Mouse (Mus musculus) MEL-GATA-1-ER (cell line): ENCODE measurements around the gene Anapc11.
"Not testable (repeated sequence)": the region's sequence is repeated elsewhere in the genome, so short reads cannot be mapped to it uniquely, and the experiment has no call there.

ENCODE experiments used
- DNase-seq: peaks from one replicate; pipeline ENCODE4 v3.0.0-alpha.2; 2012; ENCODE audit warnings: low read depth; ENCODE audit errors: extremely low read depth

Gene Anapc11

DNA sequence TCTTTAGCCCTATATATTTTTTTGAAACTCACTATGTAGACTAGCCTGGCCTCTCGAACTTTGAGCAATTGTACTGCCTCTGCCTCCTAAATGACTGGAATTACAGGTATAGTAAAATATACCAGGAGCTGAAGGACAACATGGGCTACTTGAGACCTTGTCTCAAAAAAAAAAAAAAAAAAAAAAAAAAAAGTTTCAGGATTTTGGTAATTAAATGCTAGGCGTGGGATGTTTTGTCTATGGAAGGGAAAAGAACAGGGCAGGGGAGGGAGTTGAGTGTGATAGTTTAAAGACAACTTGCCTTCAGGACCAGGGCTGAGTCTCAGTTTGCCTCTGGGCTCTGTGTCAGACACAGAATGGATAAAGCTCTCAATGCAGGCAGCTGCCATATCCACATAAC, 23.2 kb upstream of the Anapc11 start:
- no peak for DNase-seq

DNA sequence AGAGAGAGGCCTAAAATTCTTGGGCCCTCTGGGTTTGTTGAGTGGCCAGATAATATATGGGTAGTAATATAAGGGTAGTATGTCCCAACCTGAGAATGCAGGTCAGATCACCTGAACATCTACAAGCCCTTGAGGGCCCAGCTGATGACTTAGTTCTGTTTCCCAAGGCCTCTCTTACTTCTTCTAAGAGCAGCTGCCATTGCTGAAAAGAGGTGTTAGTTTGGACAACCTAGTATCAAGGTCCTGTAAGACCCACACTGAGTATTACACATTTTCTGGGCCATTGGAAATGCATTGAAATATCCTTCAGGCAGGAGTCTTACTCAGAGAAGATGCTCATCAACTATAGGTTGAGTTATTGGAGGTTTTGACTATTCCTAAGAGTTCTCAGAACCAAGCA, 22.3 kb upstream of the Anapc11 start:
- no peak for DNase-seq

DNA sequence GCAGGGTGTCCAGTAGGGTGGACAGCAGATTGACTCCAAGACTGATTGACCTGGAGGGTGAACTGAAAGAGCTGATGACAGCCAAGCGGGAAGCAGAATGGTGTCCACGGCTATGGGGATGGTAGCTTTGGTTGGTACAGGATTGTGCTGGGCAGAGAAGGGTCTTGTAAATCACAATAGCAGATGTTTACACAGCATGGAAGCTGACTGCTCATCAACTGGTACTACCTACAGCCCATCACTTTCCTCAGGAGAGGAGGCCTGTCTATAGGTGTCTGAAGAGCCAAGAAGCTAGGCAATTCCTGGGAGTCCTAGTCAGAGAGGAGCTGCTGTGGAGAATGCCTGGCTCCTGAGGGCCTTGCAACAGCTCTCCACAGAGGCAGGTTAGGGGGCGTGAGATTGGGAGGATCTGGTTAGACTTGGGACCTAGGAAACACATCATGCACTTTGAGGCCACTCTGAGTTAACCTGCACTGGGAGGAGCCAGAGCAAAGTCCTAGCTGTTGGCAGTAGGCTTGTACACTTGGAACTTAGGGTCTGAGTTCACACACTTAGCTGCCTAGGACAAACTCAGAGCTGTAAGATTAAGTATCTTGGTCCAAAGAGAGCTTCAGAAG, 21.7 kb upstream of the Anapc11 start:
- DNase-seq, result no peak

DNA sequence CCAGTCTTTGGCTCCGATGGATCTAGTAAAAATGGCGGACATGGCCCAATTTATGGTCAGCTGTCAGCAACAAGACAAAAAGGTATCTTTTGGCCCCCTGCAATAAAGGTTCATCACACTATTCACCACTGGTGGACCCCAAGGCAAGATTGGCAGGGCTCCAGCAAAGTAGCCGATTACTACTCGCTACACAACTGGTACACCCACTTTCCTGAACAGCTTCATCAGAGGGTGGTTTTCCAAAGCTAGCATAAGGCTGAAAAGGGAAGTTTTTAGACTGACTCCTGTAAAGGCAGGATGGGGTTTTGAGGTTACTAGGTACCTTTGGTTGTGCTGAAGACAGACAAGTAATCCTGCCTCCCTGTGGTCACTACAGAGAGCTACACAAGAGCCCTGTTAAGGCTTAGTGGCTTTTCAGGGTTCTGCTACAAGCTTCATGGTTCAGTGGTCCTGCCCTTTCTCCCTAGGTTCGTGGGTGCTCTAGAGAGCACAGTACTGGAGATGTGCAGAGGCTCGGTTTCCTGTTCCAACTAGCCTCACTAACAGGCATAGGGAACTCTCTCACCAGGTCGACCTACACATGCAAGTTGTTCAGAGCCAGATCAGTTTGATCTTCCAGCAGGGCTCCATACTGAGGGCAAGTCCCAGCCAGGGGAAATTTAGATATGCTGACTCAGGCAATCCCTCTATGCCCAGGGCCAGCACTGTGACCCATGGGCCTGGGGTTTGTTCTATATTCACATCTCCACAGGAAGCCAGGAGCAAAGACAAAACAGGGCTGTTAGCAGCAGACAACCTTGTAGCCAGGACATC, 20.8 kb upstream of the Anapc11 start:
- no peak for DNase-seq

DNA sequence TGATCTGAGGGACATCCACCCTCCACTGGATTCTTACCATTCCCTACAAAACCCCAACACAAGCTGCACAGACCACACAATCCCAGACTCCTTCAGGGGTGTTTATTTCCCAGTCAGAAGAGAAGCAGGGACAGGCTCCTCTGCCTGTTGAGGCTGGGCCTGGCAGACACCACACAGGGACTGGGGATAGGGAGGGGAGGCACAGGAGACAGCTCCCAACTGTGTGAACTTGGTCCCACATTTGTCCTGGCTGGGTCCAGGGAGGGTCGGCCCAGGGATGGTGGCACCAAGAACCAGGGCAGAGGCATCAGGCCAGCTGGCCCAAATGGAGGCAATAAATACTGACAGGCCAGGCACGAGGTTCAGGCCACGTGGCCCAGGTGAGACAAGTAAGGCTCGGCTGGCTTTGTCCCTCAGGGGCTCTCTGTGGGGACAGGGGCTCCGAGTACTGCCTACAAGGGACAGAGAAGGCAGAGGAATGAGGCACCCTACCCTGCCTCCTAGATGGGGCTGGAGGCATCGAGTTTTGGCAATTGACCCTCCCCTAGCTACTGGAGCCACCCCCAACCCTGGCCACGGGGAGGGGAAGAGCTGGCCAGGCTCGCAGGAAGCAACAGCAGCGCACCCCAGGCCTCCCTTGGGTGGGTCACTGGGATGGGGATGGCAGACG, 20.1 kb upstream of the Anapc11 start:
- no peak for DNase-seq

DNA sequence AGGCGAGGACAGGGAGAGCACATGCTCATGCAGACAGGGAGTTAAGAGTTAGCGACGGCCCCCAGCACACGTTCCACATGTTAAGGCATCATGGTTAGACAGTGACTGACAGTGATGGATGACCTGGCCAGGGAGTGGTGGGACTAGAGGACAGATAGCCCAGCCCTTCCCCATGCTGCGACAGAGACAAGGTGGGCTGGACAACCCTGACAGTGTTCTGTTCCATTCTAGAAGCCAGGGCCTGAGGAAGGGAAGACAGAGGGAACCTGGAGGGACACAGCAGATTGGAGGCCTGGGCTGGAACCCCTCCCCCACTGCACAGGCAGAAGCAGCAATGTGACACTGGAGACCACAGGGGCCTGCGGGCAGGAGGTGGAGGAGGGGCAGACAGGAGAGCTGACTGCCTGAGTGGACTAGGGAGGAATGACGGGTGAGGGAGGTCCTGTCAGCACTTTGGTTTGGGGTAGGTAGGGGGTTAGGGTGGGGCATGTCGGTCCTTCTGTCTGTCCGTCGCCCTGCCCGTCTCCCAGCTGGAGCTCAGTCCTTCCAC, 19.5 kb upstream of the Anapc11 start:
- no peak for DNase-seq

DNA sequence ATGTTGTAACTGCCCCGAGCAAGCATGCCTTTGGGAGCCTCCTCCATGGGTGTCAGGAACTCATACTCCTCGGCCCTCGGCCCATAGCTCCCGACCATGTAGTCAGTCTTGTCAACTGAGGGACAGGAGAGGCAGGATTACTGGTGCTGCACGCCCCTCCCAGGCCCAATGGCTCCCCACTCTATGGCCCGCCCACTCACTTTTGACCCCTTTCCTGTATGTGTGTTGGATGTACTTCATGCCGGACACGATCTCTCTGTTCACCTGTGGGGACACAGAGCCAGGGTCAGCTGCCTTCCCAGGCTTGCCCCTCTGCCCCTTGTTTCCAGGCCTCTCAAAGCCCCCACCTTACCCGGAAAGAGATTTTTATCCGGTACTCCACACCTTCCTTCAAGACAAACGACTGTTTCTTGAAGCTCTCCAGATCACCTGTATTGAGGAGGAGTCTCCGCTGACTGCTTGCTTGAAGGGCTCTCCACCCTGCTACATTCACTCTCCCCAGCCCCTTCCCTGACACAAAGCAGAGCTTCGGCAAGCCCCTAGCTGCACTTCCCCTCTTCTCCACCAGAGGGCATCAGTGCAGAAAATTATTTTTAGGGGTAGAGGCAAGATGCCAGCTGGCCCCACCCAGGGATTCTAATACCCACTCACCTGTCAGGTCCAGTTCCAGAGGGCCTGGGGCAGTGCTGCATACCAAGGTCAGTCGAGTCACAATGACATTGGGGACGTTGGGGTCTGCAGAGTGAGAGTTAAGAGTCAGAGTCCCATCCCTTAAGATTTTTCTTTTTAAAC, 18.7 kb upstream of the Anapc11 start:
- DNase-seq, result no peak

DNA sequence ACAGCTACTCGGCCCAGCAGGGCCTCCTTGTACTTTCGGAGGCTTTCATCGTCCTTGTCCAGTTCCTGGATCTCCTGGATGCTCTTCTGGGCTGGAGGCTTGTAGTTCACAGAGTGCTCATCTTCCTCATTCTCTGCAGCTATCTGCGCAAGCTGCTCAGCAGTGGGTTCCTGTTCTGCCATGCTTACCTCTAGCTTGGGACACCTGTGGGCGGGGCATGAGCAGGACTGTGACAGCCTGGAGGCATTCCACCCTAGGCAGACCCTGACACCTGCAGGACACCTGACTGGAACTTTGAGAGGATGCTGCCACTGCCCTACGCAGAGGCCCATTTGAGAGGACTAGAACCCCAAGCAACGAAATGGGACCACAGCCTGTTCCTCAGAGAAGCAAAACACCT, 18.0 kb upstream of the Anapc11 start:
- DNase-seq, result peak; percentile 58

DNA sequence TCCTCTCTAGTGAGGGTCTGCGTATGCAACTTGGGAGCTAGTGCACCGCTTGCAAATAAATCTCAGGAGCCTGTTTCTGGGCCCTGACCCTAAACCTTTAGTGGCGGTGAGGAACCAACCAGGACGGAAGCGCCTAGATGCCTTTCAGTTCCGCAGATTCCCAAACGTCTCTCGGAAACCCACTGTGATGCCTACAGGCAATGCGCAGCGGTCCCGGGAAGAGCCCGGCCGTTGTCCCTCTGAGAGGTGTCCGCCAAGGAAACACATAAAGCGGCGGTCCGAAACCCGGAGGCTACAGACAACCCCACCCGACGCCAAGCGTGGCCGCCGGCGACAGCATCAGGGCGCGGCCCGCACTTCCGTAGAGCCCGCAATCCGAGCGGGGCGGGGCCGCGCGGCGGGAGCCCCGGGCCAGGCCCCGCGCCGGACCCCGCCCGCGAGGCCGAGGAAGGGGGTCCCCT, 17.3 kb upstream of the Anapc11 start:
- no peak for DNase-seq

DNA sequence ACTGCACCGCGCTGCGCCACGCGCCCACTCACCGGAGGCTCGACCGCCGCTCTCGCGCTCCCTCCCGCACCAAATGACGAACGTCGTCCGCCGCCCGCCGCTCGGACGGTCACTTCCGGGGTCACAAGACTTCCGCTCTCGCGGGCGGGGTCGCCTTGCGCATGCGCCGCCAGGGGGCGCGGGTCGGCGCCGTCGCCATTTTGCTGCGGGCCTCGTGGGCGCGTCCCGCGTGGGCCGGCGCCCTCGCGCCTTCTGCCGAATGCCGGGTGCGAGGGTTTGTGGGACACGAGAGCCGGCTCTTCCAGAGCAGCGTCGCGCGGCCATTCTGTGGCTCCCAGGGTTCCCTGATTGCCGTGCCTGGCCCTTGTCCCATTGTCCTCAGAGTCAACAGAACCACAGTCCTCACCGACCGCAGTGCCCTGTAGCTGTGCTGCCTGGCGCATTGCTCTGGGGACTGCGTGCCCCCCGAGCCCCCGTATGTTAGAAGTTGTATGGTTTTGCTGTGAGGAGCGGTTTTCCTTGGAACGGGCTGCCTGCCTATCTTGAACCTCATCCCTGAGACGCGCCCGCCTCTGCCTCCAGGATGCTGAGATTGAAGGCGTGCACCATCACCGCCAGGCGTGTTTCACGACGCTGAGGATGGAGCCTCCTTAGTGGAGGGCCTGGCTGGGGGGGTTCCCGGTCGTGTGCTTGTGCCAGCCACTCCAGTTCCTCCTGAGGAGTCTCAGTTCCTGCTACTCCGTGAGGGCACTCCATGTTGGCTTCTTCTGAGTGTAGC, 16.5 kb upstream of the Anapc11 start, which contains the start of gene Arhgdia:
TSS of gene Arhgdia (minus strand) at position 135 of the 778 bp plus-strand sequence.
- no peak for DNase-seq

DNA sequence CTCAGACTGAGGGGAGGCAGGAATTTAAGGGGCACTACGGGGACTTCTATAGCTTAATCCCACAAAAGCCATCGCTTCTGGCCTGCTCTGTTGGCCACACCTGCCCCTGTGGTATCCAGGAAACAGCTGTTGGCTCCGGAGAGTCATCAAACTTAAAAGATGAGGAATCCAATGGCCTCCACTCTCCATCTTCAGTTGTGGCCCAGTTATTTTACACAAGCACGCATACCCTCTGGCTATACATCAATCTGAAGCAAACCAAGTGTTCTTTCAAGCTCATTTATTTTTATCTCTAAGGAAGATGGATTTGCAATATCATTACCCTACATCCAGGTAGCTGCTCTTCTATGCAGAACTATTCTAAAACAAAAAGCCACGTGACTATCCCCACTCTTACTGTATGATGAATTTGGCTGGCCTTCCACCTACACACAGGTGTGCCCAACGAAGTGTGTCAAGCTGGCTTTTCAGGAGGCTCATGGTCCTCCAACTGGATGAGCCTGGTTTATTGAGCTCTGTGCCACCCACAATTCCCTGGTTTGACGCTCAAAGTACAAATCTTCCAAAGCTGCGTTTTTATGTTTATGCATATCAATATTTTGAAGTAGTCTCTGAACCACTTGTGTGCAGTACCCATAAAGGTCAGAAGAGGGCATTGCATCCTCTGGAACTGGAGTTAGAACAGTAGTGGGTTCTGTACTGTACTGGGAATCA, 15.8 kb upstream of the Anapc11 start:
- DNase-seq, result peak; percentile 54

DNA sequence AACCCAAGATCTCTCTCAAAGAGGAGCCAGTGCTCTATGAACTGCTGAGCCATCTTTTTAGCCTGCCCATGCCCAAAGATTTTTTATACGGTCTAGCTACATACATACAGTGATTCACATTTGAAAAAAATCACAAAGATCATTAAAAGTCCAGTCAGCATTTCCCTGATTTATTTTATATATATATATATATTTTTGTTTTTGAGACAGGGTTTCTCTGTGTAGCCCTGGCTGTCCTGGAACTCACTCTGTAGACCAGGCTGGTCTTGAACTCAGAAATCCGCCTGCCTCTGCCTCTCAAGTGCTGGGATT, 15.3 kb upstream of the Anapc11 start:
- not testable (repeated sequence) for DNase-seq

DNA sequence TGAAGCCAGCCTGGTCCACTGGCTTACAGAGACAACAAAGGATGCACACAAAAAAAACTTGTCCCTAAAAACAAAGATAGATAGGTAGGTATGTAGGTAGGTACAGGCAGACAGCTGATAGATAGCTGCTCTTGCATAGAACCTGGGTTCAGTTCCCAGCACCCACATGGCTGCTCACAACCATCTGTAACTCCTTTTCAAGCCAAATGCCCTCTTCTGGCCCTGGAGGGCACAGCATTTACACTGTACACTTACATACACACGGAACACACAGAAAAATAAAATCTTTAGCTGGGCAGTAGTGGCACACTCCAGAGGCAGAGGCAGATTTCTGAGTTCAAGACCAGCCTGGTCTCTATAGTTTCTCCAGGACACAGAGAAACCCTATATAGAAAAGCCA, 14.3 kb upstream of the Anapc11 start:
- DNase-seq, result no peak

DNA sequence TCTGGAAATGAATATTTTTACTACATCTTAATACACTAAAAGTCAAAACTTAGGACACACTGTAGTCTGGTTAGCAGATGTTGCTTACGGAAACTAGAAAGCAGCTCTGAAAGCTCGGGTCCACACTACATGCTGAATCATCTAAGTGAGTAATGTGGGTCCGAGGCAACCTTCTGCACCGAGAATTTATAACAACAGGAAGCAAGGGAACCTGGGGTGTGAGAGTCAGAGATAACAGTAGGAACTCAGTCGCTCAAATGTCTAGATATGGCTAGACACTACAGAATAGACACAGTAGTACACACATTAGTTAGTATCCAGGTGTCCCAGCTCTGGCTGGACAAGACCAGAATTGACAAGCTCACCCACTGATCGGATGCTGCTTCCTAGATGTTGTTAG, 9.7 kb upstream of the Anapc11 start:
- peak; percentile 78 for DNase-seq

DNA sequence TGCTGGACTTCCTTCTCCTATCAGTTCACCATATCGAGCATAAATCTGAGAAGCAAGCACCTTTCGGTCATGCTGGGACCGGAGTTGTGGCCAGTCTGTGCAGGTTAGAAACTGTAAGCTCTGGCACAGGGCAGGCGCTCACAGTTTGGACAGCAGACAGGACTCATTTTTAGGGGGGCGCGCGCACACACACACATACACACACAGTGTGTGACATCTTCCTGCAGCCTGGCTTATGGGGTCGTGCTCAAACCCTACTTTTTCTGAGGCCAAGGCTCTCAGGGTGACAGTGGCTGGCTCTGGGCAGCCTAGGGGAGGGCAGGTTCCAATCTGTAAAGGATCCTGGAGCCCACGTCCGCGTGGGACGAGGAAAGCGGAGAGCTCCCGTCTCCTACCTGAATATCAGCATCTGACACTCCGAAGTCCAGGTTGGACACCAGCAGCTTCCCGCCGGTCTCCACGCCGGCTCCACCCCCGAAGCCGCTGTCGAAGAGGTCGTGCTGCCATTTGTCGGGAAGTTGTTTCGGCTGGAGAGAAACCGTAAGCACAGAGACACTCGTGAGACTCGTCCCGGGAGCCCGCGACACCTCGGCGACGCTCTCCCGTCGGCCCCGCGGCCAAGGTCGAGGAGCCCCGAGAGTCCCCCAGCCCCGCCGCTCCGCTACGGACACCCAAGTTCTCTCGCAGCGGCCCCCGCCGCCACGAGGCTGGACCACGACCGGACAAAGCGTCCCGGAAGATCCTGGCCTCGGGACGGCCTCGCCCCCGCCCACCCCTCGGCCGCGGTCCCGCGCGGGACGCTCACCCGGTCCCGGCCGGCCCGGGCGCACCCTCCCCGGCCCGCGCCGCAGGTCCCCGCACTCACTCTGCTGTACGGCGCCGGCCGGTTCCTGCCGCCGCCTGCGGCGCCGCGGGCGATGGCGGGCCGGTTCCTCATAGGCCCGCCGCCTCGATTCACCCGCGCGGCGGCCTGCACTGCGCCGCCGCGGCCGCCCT, 683 bp upstream of the Anapc11 start:
- DNase-seq, result no peak

DNA sequence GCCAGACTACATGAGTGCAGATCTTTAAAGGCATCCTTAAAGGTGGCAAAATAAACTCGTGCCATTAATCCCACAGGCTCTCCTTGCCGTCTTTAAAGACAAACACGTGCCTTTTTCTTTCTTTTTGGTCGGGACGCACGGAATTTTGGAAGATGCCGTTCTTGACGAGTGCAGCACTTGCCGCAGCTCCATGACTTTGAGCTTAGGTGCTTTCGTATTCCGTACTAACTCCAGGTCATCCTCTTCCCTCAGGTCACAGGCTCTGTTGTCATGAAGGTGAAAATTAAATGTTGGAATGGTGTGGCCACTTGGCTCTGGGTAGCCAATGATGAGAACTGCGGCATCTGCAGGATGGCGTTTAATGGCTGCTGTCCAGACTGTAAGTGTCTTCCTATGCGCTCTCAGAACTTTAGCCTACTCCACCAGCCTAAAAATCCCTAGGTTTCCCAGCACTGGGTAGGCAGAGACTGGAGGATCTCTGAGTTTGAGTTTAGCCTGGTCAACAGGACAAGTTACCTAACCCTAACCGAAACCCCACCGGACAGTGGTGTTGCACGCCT, 849 bp downstream of the Anapc11 start:
- DNase-seq, result no peak

DNA sequence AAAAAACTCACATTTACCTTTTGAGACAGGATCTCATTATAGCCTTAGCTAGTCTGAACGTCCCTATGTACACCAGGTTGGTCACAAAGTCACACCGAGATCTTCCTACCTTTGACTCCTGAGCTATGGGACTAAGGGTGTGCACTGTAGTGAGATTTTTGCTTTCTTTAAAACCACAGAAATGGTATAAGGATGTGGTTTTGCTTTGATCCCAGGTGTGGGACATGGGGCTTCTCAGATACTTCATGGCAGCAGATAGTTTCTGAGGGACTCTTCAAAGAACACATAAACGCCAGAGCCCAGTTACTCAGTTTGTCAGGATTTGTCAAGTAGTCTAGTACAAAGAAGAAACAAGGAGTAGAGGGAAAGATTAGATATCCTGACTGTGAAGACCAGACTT, 2.5 kb downstream of the Anapc11 start:
- DNase-seq, result no peak

DNA sequence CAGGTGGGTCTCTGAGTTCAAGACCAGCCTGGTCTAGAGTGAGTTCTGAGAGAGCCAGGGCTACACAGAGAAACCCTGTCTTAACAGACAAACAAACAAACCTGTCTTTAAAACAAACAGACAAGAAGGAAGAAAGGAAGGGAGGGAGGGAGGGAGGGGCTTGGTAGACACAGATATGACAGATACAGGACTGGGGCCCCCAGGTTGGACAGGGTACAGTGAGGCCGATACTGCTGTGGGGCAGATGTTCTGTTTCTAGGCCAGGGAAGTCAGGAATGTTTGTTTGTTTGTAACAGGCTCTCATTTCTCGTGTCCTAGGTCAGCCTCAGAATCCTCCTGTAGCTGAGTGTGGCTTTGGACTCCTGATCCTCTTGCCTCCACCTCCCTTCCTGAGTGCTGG, 5.3 kb downstream of the Anapc11 start:
- no peak for DNase-seq
